Mouse (Mus musculus) heart, postnatal 25 days (tissue): ENCODE data around the gene Gm20431. TPM values are rescaled to one million over a fixed set of nuclear protein-coding genes. Genes with fewer than 3 reads are reported as not detected.
"Not testable (repeated sequence)": the region's sequence is repeated elsewhere in the genome, so short reads cannot be mapped to it uniquely, and the experiment has no call there.

Source experiments
- DNase-seq: peaks from one replicate; pipeline ENCODE4 v3.0.0; 2022; ENCODE audit warnings: low spot score
- intact Hi-C: fragments of 180-260 bp; cut with DNase I; formaldehyde crosslinking; loops from one replicate; pipeline ENCODE4 v1.15.1; 2025
- total RNA-seq, 2 experiments: library from RNA; stranded (reverse); gene quantifications; 2 replicates each; pipeline ENCODE4 v1.2.3; 2021

The Gm20431 gene
- total RNA-seq, 2 experiments from 2014 or later: 18.0 to 18.4 TPM

DNA sequence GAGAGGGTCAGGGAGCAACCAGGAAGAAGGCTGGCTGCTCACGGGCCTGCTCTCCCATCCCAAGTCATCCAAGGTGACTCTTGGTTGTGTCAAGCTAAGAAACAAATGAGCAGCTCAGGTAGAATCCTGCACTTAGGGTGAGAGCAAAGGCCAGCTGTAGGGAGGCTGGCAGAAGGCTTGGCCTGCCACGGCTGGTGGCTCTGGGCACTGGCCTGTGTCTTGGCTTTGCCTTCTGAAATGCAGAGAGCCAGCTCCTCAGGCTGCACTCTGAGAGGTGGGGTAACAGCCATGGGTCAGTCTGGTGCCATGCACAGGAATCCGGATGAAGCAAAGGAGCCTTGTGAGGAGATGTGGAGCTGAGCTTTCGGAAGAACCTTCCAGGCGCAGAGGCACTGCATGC lies 7.1 kb upstream of the Gm20431 start:
- intact Hi-C loops: no loop called here

DNA sequence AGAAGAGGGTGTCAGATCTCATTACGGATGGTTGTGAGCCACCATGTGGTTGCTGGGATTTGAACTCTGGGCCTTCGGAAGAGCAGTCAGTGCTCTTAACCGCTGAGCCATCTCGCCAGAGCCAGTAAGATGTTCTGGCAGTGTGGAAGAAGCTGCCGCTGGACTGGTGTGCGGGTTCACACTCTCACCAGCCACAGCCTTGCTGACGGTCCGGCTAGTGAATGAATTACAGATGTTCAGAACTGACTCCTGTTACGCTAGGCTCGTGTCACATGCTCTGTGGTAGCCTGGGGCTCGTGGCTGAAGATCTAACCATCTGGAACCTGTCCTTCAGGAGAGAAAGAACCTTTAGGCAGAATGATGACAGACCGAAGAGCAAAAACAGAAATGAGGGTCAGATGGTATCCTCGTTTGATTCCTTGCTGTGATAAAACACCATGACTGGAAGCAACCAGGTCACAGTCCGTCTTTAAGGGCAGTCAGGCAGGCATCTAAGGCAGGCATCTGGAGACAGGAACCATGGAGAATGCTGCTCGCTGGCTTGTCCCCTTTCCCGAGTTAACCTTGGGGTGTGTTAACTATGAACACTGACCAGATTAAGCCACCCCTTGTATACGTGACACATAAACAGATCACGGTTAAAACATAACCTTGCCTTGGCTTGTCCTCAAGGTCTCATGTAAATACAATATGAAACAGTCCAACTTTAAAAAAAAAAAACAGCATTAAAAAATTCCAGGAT lies 4.8 kb upstream of the Gm20431 start:
- intact Hi-C loops: no loop called here

More for the DNA sequence above, 7.1 kb upstream of the Gm20431 start:
- DNase-seq: no peak

DNA sequence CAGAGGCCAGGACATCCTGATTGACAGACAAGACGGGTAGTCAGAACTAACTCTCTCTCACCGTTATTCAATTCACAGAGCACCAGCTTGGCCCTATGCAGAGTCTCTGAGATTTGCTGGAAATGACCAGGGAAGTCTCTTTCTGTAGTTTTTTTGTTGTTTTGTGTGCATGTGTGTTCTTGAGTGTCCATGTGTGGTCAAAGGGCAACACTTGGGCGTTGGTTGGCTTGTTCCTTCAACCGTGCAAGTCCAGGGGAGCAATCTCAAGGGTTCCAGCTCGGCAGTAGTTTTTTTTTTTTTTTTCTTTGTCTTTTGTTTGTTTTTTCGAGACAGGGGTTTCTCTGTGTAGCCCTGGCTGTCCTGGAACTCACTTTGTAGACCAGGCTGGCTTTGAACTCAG lies 1.4 kb upstream of the Gm20431 start:
- intact Hi-C loops: no loop called here
- DNase-seq: no peak

More for the DNA sequence above, 4.8 kb upstream of the Gm20431 start:
- DNase-seq: no peak

DNA sequence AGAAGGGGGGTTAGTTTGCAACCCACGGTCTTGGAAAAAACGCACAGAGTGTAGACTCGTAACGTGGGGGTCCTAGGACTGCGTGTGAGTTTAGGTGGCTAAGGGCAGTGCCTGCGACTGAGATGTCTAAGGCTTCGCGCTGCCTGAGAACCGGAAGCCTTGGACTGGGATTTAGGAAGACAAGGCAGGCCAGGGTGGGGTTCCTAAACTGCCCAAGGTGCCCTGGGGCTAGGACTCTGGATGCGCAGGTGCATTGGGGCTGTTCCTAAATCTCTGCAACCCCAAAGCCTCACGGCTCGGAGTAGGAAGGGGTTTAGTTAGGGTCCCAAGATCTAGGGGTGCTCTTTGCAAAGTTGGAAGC lies 705 bp downstream of the Gm20431 start:
- intact Hi-C loops: no loop called here
- DNase-seq: no peak

DNA sequence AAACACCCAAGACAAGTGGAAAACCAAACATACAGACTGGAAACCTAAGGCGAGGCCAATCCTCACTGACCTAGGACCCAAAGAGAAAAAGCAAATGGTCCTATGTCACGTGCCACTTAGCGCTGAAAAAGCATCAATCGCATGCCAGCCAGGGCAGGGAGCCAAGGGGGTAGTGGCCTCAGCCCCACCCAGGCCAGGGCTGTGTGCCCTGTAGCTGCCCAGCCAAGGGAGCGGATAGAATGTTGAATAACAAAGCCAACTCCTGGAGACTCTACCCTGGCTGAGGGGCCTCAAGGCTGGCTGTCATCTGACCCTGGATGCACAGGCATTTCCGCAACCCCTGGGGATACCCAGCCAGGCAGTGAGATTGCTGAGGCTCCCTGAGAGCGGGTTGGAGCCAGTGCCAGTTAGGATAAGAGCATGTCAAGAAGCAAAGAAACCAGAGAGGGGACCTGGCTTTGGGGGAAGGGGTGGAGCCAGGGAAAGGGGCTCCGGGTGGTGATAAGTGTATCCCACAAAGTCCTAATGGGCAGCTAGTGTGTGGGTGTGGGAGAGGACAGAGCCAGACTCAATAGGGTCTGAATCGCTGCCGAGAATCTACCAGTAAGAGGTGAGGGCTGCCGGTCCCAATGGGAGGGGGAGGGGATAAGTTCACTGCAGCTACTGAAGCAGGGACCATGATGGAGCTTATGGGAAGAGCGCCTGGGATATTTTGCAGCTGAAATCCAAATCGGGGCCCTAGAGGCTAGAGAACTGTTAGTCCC lies 1.3 kb downstream of the Gm20431 start:
- DNase-seq: peak; percentile 44
- intact Hi-C loops: no loop called here

DNA sequence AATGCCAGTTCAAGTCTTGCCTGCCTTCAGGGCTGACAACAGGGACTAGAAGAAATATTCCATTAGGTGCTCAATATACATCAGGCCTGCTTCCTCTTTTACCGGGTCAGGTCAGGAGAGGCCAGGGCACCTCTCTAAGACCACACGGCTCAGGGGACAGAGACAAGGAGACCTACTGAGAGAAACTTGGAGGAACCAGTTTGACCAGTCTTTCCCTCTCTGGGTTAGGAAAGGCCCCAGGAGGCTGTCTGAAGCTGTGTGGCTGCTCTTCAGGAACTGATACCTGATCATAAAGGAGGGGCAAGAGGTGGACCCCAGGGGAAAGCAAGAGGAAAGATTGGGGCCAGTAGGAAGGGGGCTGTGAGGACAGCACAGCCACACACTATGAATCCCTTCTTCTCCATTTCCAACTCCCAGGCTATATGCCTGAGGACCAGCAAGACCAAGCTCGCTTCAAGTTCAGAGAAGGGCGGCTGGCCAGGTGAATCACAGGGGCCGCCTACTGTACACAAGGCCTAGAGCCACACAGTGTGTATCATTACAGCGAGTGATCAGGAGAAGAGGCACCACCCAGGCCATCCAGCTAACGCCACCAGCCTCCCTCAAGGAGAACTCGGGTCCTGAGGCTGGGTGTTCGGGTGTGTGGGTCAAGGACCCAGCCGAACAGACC lies 2.0 kb downstream of the Gm20431 start:
- intact Hi-C loops: no loop called here
- no peak for DNase-seq

DNA sequence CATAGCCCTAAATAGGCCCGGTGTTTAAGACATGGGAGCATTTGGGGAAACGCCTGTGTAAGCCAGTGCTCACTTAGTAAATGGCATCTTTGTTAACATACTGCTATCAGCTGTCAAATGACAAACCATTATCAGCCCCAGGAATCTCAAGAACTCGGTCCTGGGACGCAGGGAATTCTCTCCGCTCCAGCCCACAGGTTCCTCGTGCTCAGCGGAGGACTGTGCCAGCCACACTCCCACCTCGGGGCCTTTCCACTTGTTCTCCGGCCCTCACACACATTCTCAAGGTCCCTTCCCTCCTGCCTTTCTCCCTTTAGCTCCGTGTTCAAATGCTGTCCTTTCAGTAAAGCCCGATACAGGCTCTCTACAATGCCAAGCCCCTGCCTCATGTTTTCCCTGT lies 2.6 kb downstream of the Gm20431 start:
- intact Hi-C loops: no loop called here

DNA sequence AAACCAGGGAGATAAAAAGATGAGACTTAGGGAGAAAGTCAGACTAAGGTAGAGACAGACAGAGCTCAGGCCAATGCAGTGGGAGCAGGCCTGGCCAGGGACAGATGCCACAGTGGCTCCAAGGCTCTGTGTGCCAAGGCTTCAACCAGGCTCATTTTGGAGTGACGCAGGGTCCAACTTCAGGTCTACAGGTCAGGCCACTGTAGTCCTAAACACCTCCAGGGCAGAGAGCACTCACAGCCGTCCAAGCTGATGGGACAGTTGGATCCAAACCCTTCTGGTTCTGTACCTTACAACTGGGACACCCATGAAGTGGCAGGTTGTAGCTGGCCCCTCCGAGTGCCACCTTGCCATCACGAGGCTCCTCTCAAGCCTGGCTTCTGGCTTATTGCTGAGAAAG lies 3.3 kb downstream of the Gm20431 start:
- intact Hi-C loops: no loop called here
- no peak for DNase-seq

More for the DNA sequence above, 2.6 kb downstream of the Gm20431 start:
- no peak for DNase-seq

DNA sequence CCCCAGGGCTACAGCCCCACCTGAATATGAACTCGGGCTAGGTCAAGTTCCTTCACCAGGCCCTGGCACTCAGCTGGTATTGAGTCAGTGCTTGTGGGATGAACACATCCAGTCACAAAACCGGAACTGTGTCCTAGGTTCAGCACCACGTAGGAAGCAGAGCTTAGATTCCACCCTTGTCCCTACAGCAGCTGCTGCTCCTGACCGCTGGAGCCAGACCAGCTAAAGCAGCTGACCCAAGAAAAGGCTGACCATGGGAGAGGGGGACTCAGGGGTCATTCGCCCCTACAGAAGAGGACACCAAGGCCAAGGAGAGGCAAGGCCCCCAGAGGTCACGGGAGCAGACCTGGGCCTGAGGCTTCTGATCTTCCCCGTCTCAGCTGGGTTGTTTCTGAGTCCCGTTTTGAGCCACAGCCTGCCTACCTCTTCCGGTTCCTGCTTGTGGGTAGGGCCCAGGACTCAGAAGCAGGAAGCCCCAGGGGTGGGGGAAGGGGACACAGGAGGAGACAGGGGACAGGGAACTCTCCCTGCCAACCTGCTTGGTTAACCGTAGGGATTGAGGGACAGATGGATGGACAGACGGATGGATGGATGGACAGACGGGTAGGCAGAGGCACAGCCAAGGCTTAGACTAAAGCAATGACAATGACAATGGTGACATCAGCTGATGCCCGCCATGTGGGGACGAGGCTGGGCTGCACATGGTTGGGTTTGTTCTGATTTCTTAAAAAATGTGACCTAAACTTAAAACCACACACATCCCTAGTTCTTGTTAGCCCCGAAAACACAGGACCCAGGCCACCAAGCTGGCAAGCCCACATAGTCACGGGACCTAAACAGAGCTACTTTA lies 4.4 kb downstream of the Gm20431 start:
- no peak for DNase-seq
- intact Hi-C loops: no loop called here

DNA sequence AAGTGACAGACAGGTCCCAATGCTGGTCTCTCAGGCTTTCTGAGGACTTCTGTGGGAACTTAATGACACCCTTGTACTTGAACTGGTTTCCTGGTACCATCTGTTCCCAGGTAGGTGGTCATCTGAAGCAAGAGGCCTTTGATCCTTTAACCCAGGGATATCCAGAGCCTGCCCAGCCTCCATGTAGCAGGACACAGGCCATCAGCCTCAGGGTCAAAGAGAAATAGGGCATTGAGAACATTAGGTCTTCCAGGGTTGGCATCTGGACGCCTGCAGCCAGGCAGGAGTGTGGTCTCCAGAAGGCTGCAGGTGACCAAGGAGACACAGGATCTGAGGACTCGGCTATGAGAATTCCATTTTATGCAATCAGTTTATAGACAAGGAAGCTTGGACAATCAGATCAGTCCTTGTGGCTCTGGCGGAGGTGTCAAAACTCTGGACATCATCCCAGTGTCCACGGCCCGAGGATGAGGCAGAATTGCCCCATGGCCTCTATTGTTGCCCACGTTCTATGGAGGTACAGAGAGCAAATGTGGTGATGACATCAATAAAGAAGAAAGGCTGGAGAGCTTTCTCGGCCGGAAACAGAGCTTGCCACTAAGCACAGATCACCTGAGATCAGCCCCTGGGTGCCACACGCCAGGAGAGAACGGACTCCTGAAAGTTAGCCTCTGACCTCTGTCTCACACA lies 6.2 kb downstream of the Gm20431 start:
- DNase-seq: no peak
- intact Hi-C loops: no loop called here

DNA sequence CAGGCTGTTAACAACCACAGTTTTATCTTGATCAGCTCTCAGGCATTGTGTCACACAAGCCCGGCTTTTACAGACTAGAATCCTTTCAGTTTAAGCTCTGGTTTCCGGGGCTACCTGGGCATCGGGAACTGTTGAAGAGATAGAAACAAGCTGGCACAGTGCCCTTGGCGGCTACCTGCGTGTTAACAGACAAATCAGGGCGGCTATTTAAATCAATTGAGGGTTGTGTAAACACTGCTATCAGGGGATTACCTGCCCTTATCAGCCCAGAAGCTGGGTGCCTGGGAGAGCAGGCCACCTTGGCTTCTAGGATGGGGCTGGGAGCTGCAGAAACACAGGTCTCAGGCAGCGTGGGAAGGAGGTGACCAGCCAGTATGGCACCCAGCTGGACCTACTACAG lies 8.6 kb downstream of the Gm20431 start:
- no peak for DNase-seq

DNA sequence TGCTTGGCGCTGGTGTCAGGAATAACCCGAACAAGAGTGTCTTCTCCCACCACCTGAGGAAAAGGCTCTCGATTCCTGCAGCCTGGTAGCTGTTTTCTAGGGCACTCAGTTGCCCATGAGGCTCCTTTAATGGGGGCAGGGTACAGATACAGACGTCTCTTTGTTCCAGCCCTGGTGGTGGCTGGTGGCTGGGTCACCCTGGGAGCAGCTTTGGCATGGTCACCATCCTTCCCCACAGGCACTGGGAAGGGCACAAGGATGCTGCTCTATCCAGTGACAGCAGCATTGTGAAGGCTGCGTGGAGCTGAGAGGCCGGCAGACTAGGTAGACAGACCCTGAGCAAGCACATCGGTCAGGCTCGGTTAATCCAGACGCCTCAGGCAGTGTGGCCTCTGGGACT lies 9.7 kb downstream of the Gm20431 start:
- no peak for DNase-seq
- intact Hi-C loops: no loop called here

More for the DNA sequence above, 8.6 kb downstream of the Gm20431 start:
- intact Hi-C loops: no loop called here

DNA sequence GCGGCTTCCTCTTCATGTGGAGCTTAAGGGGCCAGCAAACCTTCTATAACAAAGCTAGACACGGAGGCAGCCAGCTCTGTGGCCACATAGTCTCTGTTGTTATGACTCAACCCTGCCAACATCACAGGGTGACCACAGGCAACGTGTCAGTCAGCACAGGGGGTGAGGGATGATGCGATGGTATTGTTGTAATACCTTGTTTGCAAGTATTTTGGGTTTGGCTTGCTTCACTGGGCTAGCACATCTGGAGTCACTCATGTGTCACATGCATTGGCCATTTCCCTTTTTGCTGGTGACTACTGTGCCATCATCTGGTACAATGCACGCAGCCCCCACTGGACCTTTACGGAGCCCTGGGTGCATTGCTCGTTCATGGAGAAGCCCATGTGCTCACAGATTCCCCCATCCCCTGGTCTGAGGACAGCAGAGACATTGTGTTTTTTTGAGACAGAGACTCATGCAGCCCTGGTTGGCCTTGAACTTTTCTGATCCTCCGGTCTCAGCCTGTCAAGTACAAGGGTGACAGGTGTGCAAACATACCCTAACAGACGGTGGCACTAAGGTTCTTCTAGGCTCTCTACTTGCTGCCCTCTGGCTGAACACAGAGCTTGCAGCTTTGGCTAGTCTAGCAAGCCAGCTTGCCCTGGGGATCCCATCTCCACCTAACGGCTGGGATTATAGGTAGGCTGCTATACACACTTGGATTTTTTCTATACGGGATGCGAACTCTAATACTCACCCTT lies 11.8 kb downstream of the Gm20431 start:
- DNase-seq: no peak

DNA sequence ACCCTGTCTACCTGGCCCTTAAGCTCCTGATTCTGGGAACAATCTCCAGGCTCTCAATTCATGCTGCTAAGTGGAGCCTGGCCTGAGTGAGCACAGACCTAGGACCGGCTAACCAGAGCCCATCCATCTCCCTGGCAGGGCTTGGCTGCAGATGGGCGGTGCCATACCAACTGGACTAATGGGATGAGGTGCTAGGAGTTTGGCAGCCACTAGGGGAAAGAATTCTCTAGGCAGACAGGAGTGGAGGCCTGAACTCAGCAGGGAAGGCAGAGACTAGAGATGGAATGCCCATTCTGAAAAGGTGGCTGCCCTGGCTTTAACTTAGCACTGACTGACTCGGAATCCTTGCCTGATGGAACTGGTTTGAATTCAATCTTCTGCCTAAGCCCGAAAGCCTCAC lies 14.9 kb downstream of the Gm20431 start:
- DNase-seq: no peak
- intact Hi-C loops: no loop called here

More for the DNA sequence above, 11.8 kb downstream of the Gm20431 start:
- intact Hi-C loops: no loop called here

DNA sequence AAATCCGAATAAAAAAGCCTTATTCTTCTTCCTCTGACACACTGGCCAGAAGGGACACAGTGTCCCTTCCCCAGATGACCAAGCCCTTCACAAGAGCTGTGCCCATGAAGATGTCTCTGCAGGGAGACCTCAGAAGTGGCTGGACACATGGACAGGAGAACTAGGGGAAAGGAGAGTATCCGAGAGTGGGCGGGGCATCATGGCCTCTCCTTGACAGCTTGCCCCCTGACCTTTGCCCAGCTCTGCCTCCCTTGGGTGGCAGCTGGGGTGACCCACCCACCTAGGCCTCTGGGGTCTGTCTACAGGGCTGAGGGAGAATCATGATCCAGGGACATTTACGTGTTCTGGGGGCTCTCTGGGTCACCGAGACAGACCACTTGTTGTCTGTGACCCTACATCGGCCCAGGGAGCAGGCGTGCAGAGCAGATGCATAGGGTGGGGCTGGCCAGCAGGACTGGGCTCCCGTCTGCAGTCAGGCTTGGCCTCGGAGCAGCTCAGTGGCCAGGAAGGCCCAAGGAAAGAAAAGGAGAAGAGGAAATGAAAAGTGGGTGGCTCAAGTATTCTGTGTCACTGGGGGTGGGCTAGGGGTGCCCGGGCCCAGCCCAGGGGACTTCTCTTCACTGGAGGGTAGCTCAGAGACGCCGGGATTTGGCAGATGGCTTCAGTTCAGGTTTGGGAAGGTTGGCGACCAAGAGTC lies 17.8 kb downstream of the Gm20431 start:
- intact Hi-C loops: loop anchor here (5.0 kb wide), 1 partner anchor 254 kb away; no protein-coding TSS in a partner anchor
- DNase-seq: not testable (repeated sequence)

DNA sequence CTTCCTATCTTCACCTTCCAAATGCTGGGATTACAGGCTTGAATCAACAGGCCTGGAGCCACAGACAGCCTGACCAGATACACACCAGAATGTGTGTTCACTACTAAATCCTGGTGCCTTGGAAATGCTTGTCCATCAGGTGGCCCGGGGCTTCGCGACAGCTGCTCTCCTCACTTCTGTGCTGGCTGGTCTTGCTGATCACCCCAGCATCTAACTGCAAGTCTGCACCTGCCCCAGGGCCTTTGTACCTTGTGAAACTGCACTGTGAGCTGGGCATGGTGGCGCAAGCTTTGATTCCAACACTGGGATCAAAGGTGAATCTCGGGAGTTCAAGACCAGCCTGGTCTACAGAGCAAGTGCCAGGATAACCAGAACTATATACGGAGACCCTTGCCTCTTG lies 19.1 kb downstream of the Gm20431 start:
- DNase-seq: no peak
- intact Hi-C loops: loop anchor here (5.0 kb wide), 1 partner anchor 255 kb away; no protein-coding TSS in a partner anchor

DNA sequence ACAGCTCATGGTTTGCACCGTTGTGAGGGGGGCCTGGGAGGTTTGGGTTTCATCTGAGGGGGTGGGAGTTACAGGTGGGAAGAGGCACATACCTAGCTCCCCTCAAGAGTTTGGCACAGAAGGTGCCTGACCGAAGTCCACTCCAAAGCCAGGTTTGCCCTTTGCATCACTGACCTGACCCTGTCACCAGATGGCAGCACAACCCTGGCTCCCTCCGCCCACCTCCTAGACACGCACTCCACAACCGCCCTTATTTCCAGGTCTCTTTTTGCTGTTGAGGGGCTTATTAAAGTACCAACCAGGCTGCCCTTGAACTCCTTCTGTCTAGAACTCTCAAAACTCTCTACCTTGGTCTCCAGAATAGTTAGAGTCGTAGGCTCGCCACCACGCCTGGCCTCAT lies 20.0 kb downstream of the Gm20431 start:
- no peak for DNase-seq
- intact Hi-C loops: loop anchor here (1.0 to 5.0 kb wide), 2 partner anchors 39 to 256 kb away; no protein-coding TSS in a partner anchor

DNA sequence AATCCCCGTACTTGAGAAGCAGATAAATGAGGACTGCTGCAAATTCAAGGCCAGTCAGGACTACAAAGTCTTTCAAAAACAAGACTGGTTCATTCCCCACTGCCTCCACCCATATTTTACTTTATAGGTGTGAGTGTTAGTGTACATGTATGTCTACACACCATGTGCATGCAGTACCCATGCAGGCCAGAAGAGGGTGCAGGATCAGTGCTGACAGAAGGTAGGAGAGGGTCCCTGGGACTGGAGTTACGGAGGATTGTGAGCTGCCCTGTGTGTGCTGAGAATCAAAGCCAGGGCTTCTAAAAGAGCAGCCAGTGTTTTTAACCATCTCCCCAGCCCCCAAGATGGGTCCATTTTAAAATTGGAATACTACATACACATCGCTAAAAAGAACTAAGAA lies 21.0 kb downstream of the Gm20431 start:
- intact Hi-C loops: loop anchor here (5.0 kb wide), 1 partner anchor 257 kb away; no protein-coding TSS in a partner anchor
- no peak for DNase-seq
